Mouse (Mus musculus) heart, adult 18-20 months (tissue): ENCODE results near the gene Acvr2b. TPM values are rescaled to one million over a fixed set of nuclear protein-coding genes. Genes with fewer than 3 reads are reported as not detected.
A peak's percentile ranks its signal among the peaks of the same experiment; 100 is the strongest.

Experiments
- DNase-seq, 2 experiments: peaks; one replicate each; pipeline ENCODE4 v3.0.0; 2021 to 2022; ENCODE audit warnings: mixed read lengths in 1 of 2
- total RNA-seq, 2 experiments: library from RNA; stranded (reverse); gene quantifications; 2 replicates each; pipeline ENCODE4 v1.2.3; 2021

Acvr2b gene
- total RNA-seq, 2 experiments from 2014 or later = 3.4 to 4.7 TPM

DNA sequence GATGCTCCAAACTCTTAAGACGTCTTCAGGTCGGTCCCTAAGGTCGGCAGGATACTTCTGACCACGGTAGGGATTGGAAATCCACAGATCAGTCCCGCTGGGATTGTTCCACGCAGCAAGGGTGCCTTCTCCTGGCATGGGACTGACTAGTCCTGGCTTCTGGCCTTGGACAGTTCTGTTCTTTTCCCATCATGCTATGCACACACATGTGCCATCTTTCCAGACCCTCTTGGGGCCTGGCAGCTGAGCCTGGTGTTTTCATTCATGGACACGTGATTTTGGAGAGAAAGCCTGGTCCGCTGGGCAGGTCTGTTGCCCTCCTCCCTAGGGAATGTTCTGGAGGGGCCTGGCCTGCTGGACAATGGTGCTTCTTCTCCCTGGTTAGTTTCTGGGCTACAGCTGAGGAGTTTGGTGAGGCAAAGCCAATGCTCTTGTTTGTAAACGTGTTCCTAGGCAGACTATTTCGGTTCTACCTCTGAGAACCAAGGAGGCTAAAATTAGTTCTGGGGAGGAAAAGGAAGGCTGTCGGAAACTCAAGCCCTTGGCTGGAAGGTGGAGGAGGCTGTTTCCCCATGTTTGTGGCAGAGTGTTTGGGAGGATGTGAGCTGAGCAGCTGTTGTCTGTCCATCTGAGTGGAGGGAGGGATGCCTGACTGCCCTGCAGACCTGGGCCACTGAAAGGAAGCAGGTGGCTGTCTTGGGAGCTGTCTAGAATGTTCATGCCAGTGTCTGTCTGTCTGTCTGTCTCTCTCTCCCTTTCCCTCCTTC, 7.2 kb downstream of the Acvr2b start:
- peak; percentile 35 to 36 for DNase-seq

DNA sequence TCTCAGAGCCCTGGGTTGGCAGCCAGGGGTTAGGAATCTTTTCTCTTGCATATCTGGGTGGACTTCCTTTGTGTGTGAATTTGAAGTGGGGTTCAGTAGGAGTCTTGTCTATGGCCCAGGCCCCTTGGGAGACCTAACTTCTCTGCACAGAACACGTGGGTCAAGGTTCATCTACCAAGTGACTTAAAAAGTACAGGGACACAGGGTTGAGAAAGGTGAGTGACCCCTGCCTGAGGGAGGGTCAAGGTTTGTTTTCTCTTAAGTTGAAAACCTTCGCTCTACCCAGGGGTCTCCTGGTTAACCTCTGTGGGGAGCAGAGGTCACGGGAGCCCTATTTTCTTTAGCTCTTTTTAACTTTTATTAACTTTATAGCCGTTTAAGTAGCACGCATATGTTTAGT, 7.9 kb downstream of the Acvr2b start:
- no peak for DNase-seq

DNA sequence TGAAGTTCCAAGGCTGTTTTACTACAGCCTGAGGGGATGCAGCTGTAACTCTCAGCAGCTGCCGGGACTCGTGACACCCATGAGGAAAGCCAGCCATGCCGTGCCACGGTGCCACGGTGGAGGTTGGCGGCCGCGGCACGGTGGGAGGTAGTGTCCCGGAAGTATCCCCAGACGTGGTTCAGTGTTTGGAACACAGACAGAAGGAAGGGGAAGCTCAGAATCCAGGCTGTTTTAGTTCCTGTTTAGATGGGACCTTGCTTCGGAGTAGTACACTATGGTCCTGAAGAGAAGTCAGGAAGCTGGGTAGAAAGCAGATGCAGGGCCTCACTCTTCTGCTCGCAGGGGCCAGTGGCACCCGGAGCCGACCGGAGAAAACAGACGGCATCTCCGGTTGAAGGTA, 16.1 kb downstream of the Acvr2b start:
- no peak for DNase-seq

DNA sequence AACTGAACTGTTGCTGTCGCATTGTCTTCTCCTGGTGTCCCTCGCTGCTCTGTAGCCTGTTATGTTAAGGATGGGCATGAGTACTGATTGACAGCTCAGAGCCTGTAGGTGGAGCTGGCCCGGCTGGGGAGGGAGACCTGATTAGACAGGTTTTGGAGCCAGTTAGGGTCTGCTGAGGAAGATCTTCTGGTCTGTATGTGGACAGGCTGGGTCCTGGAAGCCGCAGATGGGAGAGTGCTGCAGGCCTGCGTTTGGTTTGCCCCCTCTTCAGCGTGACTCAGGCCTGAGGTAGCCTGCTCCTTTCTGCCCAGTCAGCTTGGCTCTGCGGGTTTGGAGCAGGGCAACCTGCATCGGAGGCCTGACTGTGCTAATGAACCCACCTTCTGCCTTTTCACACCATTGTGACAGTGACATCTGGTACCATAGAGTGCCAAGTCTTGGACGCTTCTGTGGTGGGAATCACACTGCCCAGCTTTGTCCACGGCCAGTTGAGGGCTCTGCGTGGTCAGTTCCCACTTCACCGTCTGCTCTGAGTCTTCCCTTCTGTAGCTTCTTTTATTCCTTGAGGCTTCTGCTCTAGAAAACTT, 18.0 kb downstream of the Acvr2b start:
- no peak for DNase-seq

DNA sequence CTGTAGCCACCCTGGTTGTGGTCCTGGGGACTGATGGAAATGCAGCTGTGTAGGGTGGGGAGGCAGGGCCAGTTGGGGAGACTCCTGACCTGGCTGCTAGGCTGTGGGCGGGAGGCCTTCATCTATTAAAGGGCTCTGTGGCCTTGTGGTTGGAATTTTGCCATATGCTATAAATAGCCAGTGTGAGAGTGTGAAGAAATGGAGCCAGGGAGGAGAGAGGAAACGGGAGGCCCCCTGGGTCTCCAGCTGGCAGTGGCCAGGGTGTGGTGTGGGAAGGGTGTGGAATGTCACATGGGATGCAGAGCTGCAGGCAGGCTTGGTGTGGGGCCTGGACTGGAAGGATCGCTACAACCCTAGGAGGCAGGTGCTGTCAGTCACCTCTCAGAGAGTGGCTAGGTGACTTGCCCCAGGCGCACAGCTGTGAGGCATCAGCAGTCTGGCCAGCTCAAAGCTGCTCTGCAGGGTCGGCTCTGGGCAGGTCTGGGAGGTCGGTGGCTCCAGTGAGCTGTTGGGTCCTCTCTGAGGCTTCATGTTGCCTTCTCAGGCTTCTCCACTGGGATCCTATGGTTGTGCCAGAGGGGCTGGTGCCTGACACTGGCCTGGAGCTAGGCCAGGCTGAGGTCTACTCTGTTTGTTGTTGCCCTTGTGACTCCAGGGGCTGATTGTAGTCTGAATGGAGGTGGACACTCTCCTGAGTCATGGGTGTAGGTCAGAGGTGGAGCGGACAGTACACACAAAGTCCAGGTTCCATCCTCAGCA, 23.5 kb downstream of the Acvr2b start:
- peak; percentile 68 to 80 for DNase-seq

DNA sequence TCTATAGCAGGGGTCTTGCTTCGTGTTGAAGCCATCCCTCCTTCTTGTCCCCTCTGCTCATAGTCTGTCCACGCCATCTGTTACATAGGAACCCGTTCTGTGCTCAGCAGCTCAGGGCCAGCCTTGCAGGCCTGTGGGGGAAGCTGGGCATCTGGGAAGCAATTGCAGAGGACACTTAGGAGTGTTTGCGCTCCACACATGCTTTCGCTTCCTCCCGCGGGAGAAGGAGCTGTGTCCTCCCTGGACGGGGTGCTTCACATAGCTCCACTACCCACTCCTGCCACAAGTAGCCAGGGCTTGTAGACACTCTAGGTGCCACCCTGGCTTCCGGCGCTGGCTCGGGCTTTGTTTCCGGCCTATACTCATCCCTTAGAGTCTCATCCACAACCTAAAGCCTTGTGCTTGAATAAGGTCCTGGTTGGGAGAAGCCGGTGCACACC, 24.1 kb downstream of the Acvr2b start:
- no peak for DNase-seq

DNA sequence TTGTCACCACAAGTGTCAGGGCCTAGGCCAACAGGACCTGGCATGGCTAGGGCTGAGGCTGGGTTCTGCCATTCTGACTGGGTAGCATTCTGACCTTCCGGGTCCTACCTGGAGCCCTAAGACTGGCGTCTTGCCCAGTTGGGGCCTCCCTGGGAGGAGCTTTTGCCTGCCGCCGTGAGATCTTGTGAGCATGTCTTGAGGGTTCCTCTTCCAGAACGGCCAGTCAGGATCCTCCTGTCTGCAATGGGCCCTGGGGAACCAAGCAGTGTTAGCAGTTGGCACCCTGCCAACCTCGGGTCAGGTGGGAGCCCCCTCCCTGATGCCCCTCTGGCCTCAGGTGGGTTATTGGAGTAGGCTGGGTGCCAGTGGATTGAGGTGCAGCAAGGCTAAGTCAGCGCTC, 24.6 kb downstream of the Acvr2b start:
- no peak for DNase-seq

DNA sequence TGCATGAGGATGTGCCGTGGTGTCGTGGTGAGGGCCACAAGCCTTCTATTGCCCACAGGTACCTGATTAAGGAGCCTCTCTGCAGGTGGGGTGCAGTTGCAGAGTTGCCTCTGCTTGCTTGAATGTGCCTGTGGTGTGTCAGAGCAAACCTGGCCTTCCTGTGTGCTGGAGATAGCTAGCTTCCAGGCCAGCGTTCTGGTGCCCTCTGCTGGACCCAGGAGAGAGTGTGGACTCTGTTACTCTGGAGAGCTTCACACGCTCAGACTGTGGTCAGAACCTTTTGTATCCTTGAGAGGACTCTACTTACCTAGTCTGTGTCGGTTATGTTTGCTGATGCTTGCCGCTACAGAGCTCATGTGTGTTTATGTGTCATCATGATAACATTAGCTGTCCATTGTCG, 28.4 kb downstream of the Acvr2b start:
- DNase-seq = peak; percentile 82 to 86

DNA sequence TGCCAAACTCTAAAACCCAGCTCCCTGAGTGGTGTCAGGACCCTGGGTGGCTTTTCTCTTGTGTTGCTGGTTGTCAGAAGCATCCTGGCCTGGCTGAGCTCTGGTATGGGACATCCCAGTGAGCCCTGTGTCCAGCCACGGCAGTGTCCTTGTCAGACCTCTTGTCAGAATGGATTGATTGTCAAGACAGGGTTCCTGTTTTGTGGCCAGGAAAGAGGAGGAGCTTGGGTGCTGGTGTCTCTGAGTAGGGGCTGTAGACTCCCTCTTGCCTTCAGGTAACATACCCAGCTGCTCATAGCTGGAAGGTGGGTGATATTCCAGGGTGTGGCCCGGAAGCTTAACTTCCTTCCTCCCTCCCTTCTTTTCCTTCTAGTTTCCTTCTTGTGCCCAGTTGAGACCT, 33.9 kb downstream of the Acvr2b start:
- DNase-seq = no peak

DNA sequence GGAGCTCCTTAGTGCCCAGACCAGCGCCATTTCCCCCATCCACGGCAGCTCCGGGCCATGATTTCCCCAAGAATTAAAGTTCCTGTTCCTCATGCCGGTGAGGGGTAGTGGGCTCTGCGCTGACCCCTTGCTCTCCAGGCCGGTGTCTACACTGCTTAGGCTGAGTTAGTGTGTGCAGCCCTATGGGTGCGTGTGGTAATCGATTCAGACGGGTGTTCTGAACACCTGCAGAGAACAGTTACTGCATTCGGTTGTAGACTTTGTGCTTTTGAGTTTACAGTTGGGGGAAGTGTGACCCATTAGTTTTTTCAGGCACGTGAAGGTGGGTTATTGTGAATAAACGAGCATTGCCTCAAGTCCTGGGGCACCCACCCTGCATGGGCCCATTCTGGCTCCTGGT, 36.1 kb downstream of the Acvr2b start:
- DNase-seq = no peak

DNA sequence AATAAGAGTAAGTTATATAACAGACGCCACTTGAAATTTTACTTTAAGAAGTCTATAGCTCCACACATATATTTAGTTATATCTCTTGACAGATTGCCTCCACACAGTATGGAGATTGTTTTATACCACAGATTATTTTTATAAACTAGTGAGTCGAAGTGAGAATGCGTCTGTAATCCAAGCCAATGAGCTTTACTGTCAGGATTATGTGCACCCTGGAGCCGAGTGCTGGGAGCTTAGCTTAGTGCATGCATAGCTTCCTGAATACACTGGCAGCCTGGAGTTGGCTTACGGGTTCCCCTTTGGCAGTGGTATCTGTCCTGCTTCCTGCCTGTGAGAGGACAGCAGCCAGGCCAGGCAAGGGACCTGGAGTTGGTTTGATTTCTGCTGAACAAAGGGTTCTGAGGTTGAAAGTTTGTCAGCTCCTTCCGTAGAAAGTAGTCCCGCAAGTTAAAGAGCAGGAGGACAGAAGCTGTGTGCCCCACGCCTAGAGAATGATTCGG, 36.6 kb downstream of the Acvr2b start:
- DNase-seq = no peak

DNA sequence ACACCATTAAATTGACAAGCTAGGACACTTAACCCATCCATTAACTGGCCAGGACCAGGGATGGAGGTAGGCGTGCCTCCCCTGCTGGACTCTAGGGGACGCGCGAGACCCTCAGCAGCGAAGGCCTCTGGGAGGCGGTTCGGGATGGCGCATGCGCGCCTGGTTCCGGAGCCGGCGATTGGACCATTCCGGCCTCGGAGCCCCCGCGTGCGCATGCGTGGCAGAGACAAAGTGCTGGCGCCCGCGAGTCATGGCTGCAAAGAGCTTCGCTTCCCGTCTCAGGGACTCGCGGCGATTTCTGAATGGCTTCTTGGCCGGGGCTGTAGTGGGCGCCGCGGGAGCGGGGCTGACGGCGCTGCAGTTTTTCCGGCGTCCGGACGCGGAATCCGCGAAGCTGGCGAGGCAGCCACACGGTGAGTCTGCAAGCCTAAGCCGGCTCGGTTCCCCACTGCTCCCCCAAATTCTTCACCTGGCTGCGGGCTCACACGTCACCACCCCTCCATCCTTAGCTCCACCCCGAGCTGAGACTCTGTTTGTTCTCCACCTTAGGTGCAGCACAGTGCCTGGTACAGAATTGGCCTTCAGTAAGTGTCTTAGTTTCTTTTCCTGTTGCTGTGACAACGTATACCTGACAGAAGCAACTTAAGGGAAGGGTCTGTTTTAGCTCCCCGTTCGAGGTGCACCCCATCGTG, 43.0 kb downstream of the Acvr2b start, which contains the start of gene Exog:
Gene Exog (plus strand): TSS at position 206 of the 692 bp plus-strand sequence.
- peak; percentile 97 to 98 for DNase-seq

DNA sequence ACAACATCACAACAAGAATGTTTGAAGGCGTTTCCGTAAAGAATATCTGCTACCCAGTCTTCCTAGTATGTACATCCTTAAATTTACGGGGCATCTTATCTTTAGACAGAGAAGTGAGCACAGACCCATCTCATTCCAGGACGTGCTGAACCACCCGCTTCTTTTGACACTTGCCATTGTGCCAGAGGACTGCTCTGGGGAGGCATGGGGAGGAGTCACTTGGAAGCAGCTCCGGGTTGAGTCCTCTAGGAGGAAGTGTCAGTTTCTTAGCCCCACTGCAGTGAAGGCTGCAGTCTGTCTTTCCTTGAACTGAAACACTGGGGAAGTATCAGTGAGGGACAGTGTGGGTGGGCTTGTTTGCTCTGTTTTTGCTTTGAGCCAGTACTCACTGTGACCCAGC, 43.8 kb downstream of the Acvr2b start:
- no peak for DNase-seq

DNA sequence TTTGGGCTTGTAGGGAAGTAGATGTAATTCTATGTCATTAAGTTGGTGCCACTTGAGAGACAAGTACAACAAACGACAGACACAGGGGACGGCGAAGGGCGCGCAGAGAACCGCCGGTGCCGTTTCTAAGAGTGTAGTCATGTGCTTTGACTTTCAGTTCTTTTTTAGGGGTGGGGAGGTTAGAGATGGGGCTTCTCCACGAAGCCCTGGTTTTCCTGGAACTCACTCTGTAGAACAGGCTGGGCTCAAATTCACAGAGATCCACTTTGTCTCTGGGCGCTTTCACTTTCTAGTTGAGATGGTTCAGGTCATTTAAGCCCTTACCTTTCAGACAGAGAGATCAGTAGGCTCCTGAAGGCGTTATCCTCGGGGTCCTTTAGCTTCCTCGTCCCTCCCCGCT, 54.0 kb downstream of the Acvr2b start:
- DNase-seq = no peak

DNA sequence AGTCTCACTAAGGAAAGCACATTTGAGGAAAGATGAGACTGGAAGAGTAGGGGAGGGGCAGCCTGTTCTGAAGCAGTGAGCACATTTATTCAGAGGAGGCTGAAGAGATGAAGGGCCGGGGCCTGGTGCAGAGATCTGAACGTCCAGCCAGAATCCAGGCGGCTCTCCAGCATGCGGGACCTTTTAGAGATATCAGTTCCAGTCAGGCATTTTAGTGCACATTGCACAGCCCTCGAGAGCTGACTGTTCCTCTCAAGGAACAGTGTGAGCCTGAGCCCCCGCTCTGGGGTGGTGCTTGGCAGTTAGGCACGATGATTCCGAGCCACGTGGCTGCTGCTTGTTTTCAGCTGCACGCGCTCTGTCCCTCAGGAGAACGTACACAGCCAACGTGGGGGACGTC, 55.2 kb downstream of the Acvr2b start:
- peak in 1 of 2 experiments; percentile 42 for DNase-seq

DNA sequence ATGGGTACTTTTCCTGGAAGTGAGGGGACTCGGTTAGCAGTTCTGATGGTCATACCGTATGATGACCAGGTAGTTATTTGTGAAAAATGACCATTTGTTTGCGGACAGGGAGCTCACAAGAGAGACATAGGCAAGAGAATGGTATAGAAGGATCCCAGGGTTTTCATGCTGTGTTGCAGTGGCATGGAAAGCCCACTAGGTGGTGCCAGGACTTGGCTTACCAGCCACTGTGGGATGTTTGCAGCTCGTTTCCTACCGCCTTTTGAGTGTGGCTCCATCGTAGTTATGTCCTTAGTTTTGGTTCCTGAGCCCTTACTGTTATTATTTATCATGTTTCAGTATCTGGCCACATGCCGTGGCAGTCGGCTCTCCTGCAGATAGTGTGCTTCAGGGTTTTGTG, 58.5 kb downstream of the Acvr2b start:
- peak; percentile 52 to 79 for DNase-seq

DNA sequence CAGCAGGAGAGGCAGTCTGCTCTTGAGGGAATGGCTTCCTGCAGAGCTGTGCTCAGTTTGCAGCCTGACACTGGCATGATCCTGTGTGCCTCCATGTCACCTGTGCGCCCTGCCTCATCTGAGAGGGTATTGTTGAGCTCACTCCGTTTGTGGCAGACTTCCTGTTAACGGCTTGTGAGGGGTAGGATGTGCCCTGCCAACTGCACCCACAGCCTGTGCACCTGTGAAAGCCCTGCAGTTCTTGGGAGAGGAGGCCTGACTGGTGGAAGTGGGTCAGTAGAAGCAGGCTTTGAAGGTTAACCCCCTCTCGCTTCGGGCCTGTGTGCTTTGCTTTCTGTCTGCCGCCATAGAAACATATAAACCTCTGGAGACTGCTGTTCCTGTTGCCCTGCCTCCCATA, 63.1 kb downstream of the Acvr2b start:
- DNase-seq = no peak

DNA sequence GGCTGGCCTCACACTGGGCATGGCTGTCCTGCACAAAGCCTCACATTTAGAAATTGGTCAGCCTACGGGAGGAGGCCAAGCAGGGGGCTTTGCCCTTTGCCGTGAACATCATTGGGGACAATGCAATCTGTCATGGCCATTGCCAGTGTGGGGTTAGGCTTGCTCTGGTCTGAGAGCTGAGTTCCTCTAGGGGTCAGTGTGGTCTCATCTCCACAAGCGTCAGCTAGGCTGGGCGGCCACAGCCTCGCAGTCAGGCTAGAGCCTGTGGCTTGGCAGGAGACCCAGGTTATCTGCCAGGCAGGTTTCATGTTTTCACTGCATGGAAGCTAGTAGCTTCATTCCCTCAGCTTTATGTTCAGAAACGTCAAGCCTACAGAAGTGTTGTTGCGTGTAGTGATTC, 63.7 kb downstream of the Acvr2b start:
- peak; percentile 62 to 72 for DNase-seq

DNA sequence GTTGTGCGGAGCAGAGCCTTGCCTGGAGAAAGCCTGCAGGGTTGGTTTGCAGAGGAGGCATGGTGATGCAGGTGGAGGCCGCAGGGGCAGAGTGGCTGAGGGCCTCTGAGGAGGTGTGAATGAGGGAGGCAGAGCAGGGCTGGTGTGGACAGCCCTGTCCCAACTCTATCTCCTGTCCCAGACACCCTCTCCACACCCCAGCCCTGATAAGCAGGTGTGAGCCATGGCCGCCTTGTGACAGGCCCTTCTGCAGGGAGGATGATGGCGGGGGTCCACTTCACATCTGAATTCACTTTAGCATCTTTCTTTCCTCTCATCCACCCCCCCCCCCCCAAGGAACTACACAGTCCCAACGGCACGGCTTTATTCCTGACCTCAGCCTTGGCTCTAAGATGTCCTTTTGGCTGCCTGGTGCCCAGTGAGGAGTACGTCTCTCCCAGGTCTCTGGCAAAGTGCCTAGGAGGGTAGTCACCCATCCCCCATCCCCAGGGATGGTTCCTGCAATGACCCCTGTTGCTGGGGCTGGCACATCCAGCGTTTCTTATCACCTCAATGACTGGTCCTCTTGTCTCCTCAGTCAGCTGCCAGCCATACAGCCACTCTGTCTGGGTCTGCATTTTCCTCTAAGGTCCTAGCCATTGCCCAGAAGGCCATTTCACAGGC, 67.9 kb downstream of the Acvr2b start:
- peak; percentile 83 to 84 for DNase-seq

DNA sequence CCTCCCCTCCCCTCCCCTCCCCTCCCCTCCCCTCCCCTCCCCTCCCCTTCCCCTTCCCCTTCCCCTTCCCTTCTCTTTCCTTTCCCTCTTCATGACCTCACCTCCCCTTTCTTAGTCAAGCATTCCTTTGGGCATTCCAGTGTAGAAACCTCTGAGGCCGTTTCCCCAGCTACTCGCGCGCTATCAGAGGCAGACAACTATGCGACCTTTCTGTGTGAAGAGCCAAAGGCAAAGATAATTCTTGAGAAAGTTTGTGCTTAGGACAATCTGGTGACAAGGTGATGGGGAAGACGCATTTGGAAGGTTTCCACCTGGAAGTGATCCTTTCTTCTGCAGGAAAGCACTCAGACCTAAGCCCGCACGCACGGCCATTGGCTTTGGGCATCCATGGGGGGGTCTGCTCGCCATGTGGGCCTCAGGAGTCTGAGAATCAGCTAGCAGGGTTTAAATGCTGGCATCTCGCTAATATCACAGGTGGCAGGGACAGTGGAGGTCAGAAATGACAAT, 70.5 kb downstream of the Acvr2b start:
- DNase-seq = no peak

DNA sequence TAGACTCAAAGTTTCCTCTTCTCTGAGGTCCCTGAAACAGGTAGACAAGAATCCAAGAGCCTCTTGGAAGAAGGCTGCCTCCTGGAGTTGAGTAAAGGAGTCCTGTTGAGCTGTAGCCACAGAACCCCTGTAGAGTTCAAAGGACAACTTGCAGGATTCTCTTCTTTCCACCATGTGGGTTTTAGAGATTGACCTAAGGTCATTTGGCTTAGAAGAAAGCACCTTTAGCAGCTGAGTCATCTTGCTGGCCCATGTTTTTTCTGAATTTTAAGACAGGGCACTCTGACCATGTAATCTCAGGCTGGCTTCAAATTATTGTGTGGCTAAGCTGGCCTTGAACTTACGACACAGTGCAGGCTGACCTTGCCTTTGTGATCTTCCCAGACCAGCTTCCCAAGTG, 71.1 kb downstream of the Acvr2b start:
- DNase-seq = no peak
